ENCODE assay signal across 11 mouse cellular contexts in the genomic region with DNA sequence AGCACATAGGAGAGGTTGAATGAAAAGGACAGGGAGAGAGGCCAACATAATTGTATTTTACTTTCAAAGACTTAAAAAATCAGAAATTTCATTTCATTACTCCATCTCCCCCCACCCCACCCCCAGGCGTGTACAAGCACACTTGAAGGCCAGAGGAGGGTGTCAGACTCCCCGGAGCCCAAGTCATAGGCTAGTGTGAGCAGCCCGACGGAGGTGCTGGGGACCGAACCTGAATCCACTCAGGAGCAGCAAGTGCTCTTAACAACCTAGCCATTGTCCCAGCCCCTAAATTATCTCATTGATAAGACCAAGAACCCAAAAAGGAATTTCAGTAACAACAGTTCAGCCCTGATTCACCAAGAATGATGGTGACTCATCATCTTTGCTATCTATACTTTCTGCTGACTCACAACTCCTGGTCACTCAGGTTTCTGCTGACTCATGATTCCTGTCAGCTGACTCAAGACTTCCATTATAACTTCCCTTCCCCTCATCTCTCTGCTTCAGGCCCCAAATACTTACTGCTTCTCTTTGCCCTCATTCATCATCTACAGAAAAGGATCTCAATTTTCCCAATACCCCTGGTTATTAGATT. TPM values are rescaled to one million over a fixed set of nuclear protein-coding genes. Genes with fewer than 3 reads are reported as not detected.
DNase-seq lines count a peak whose midpoint lies in the region; ATAC-seq and TF ChIP-seq lines count a peak whose summit lies in the region.
"Had no signal": no experiment of that assay in that cellular context is flagged by ENCODE, and none has a peak within 500 bp of the region (broad histone marks: within the 10 kb centered on the region; RNA-seq: fewer than 3 reads in every experiment).

No protein-coding gene starts in this region.

- H3K4me1 ChIP-seq in lung, embryonic 14.5 days (ENCODE audit: insufficient read depth): no peaks in the 10 kb centered on the region
- H3K4me1 ChIP-seq in stomach, postnatal 0 days (replicated peaks; ENCODE audit: control insufficient read depth, insufficient read depth): no peaks in the 10 kb centered on the region
- H3K4me1 ChIP-seq: lung, embryonic 15.5 days had no signal

- DNase-seq in lung, embryonic 14.5 days: peak; percentile 48
- DNase-seq in lung, adult 18-20 months: no peak
- DNase-seq in Muller cell, postnatal 12 days (ENCODE audit: inconsistent ontology term): peak; percentile 76
- peak; percentile 31 for DNase-seq in stomach, postnatal 0 days (ENCODE audit: low spot score)
- DNase-seq in thymus, adult 18-20 months: no peak
- no peak for DNase-seq in cerebellum, adult 9-11 months
- DNase-seq in frontal cortex, postnatal 14 days (ENCODE audit: low spot score in 2 of 2): no peak

- H3K27ac ChIP-seq in lung, embryonic 14.5 days (ENCODE audit: low read depth): no peak overlapping the region
- peak overlapping the region; percentile 49 for H3K27ac ChIP-seq in stomach, postnatal 0 days (replicated peaks)
- H3K27ac ChIP-seq: forebrain, embryonic 10.5 days; layer of hippocampus, adult 2 months; lung, embryonic 15.5 days had no signal

- 46% methylated on average over 5 of the region's 5 CpGs for WGBS in lung, embryonic 14.5 days
- 75% methylated on average over 5 of the region's 5 CpGs for WGBS in stomach, postnatal 0 days

- TF ChIP-seq CTCF in lung, embryonic 14.5 days (IDR thresholded peaks at IDR 0.05; ENCODE audit: low read depth): no peak
- TF ChIP-seq CTCF in stomach, postnatal 0 days (IDR thresholded peaks at IDR 0.05; ENCODE audit: low read depth): no peak

- ATAC-seq in lung, embryonic 14.5 days (ENCODE audit: insufficient read depth): no peak
- peak; percentile 82 for ATAC-seq in erythroblast, adult 5-6 weeks (replicated peaks; ENCODE audit: low FRiP score, poor library complexity, severe bottlenecking)
- peak; percentile 45 for ATAC-seq in stomach, postnatal 0 days (ENCODE audit: low FRiP score, low TSS enrichment)

- TF ChIP-seq EP300 in stomach, postnatal 0 days (optimal IDR thresholded peaks at IDR 0.05): no peak

- H3K4me3 ChIP-seq in lung, embryonic 14.5 days (ENCODE audit: low read depth, low read length): no peak overlapping the region
- no peak overlapping the region for H3K4me3 ChIP-seq in stomach, postnatal 0 days (ENCODE audit: low read depth, low read length)
- H3K4me3 ChIP-seq: forebrain, embryonic 10.5 days; layer of hippocampus, adult 2 months; lung, embryonic 15.5 days had no signal

- no peaks in the 10 kb centered on the region for H3K9me3 ChIP-seq in lung, embryonic 14.5 days (ENCODE audit: low read depth, low read length)
- no peaks in the 10 kb centered on the region for H3K9me3 ChIP-seq in stomach, postnatal 0 days (ENCODE audit: control insufficient read depth, low read length)
- H3K9me3 ChIP-seq: forebrain, embryonic 10.5 days; lung, embryonic 15.5 days had no signal

- H3K9ac ChIP-seq in lung, embryonic 14.5 days: no peak overlapping the region
- no peak overlapping the region for H3K9ac ChIP-seq in stomach, postnatal 0 days (ENCODE audit: low read length)
- H3K9ac ChIP-seq: lung, embryonic 15.5 days had no signal

- no peak overlapping the region for H3K4me2 ChIP-seq in lung, embryonic 14.5 days
- H3K4me2 ChIP-seq in stomach, postnatal 0 days (replicated peaks; ENCODE audit: low read depth): no peak overlapping the region
- H3K4me2 ChIP-seq: lung, embryonic 15.5 days had no signal

- no peaks in the 10 kb centered on the region for H3K27me3 ChIP-seq in lung, embryonic 14.5 days (ENCODE audit: insufficient read depth, low read length)
- H3K27me3 ChIP-seq in stomach, postnatal 0 days (ENCODE audit: control insufficient read depth, insufficient read depth, low read length): no peaks in the 10 kb centered on the region
- H3K27me3 ChIP-seq: lung, embryonic 15.5 days had no signal

- peaks cover 54% of the 10 kb centered on the region for H3K36me3 ChIP-seq in lung, embryonic 14.5 days (ENCODE audit: insufficient read depth)
- H3K36me3 ChIP-seq in stomach, postnatal 0 days (ENCODE audit: control insufficient read depth, insufficient read depth, low read length): peaks cover 23% of the 10 kb centered on the region

RNA-seq across cellular contexts. Expression of a gene that starts 11.4 kb away (rescaled TPM):
- 868 and 955 TPM in 2 replicates for polyA plus RNA-seq in lung, embryonic 14.5 days (2014; fragmentation: Nextera tagmentation; extraction: Ambion mirVana)
- total RNA-seq in erythroblast, adult 5-6 weeks (2015; ENCODE audit: low replicate concordance): 430 and 606 TPM in 2 replicates
- total RNA-seq in erythroblast, adult 5-6 weeks (2017; ENCODE audit: low replicate concordance): 197 and 317 TPM in 2 replicates
- 610 and 623 TPM in 2 replicates for polyA plus RNA-seq in stomach, postnatal 0 days (2015; fragmentation: Nextera tagmentation; extraction: Ambion mirVana)

RNA-seq across cellular contexts. Expression of a gene that starts 24.9 kb away (rescaled TPM):
- 352 and 375 TPM in 2 replicates for polyA plus RNA-seq in lung, embryonic 14.5 days (2014; fragmentation: Nextera tagmentation; extraction: Ambion mirVana)
- total RNA-seq in erythroblast, adult 5-6 weeks (2015; ENCODE audit: low replicate concordance): 103 and 110 TPM in 2 replicates
- total RNA-seq in erythroblast, adult 5-6 weeks (2017; ENCODE audit: low replicate concordance): 82.2 and 113 TPM in 2 replicates
- 264 and 345 TPM in 2 replicates for polyA plus RNA-seq in stomach, postnatal 0 days (2015; fragmentation: Nextera tagmentation; extraction: Ambion mirVana)

Comparison
In these comparisons a context has a peak if more than half of its experiments do, and no peak if none do; other contexts are left out.
1. DNase-seq: peak in lung, embryonic 14.5 days (single experiment), Muller cell, postnatal 12 days (single experiment) and stomach, postnatal 0 days (single experiment); none in lung, adult 18-20 months (0 of 2), thymus, adult 18-20 months (0 of 2), cerebellum, adult 9-11 months (single experiment) and frontal cortex, postnatal 14 days (0 of 2).